Mouse (Mus musculus): ENCODE measurements at regions not wholly inside any gene's neighbourhood (a gene's known extent, or its start where the extent isn't known, plus 50 kb on each side); places are given as distances from the start of the nearest gene placed in this dataset.

- TF ChIP-seq CTCF (IDR thresholded peaks at IDR 0.05; ENCODE audit: low read depth) (no peak), EP300 (optimal IDR thresholded peaks at IDR 0.05) (no peak)
Observed at GRCm38 (mm10) chr9:113287397-113287796, 420.7 kb downstream of the Pdcd6ip start.

Data from stomach, postnatal 0 days (tissue).